ENCODE assay signal across 8 mouse cellular contexts in genomic region chr2:166140427-166140826, GRCm38 (mm10). TPM values are rescaled to one million over a fixed set of nuclear protein-coding genes. Genes with fewer than 3 reads are reported as not detected.
A peak's percentile ranks its signal among the peaks of the same experiment; 100 is the strongest.
DNase-seq lines count a peak whose midpoint lies in the region; ATAC-seq lines count a peak whose summit lies in the region.

No protein-coding gene starts in this region.

- intact Hi-C loops in gastrocnemius, postnatal 14 days (cut with DNase I; ENCODE audit: low total_unique reads): no loop called here

- ATAC-seq in erythroblast, adult 5-6 weeks (replicated peaks; ENCODE audit: low FRiP score, poor library complexity, severe bottlenecking): no peak

- DNase-seq in ovary, postnatal 36 days (ENCODE audit: low spot score): peak; percentile 81
- no peak for DNase-seq in ovary, postnatal 14 days (ENCODE audit: low spot score)
- peak; percentile 74 for DNase-seq in gastrocnemius, postnatal 14 days
- DNase-seq in kidney, postnatal 14 days: peak; percentile 89
- peak; percentile 81 for DNase-seq in right cerebral cortex, postnatal 10 days (ENCODE audit: low spot score in 2 of 2)
- DNase-seq in thymus, postnatal 14 days: no peak
- DNase-seq in yolk sac, embryonic 10.5 days (ENCODE audit: low spot score): no peak

RNA-seq across cellular contexts. Expression of gene Sulf2, which starts 15.0 kb away (rescaled TPM):
- total RNA-seq in gastrocnemius, postnatal 14 days (2021): 10 to 100 TPM; 15.3 to 19.6 TPM
- 2.5 and 5.4 TPM in 2 replicates for total RNA-seq in erythroblast, adult 5-6 weeks (2015; ENCODE audit: low replicate concordance)
- total RNA-seq in erythroblast, adult 5-6 weeks (2017; ENCODE audit: low replicate concordance): 1.1 and 6.0 TPM in 2 replicates

Comparison
In these comparisons a context has a peak if more than half of its experiments do, and no peak if none do; other contexts are left out.
1. DNase-seq: peak in ovary, postnatal 36 days (single experiment), gastrocnemius, postnatal 14 days (single experiment), kidney, postnatal 14 days (single experiment) and right cerebral cortex, postnatal 10 days (2 of 2); none in ovary, postnatal 14 days (single experiment), thymus, postnatal 14 days (single experiment) and yolk sac, embryonic 10.5 days (single experiment).